Mouse (Mus musculus) sigmoid colon, adult 10 weeks (tissue): ENCODE results near the gene Rtf2. TPM values are rescaled to one million over a fixed set of nuclear protein-coding genes. Genes with fewer than 3 reads are reported as not detected.

Experiments used
- polyA plus RNA-seq: library from polyadenylated mRNA; stranded (reverse); fragments of 350-450 nt; fragmentation: Illumina TruSeq; extraction: RNeasy Lipid Tissue Mini Kit (QIAGEN cat#74804); gene quantifications from one replicate; pipeline ENCODE4 v1.2.3, GENCODE M21; 2014; ENCODE audit warnings: low read depth, low replicate concordance

Rtf2 gene
- polyA plus RNA-seq, result 2.9 TPM

DNA sequence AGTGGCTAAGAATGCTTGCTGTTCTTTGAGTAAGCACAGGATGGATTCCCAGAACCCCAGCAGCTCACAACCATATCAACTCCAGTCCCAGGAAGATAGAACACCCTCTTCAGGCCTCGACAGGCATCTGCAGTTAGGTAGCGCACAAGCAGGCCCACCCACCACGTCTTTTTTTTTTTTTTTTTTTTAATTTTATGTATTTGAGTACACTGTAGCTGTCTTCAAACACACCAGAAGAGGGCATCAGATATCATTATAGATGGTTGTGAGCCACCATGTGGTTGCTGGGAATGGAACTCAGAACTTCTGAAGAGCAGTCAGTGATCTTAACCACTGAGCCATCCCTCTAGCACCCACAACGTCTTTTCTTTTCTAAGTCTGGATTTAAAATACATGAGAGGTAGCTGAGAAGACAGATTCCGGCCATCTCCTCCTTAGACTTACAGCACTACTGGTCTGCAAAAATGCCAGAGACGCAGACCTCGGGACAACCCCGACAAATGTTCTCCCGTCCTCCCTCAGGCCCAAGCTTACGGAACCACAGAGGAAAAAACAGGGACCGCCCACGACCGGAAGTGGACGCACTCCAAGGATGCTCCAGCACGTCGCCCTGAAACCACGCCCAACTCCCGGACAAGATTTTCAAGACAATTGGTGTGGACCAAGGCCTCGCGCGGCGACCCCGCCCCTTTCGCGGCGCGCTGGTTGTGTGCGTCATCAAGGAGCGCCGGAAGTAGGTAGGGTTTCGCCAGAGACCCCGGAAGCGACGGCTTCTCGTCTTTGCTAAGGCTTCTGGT lies at the start of gene Rtf2:
Gene Rtf2, plus strand, starts transcription at position 714 of the 797 bp plus-strand sequence.

DNA sequence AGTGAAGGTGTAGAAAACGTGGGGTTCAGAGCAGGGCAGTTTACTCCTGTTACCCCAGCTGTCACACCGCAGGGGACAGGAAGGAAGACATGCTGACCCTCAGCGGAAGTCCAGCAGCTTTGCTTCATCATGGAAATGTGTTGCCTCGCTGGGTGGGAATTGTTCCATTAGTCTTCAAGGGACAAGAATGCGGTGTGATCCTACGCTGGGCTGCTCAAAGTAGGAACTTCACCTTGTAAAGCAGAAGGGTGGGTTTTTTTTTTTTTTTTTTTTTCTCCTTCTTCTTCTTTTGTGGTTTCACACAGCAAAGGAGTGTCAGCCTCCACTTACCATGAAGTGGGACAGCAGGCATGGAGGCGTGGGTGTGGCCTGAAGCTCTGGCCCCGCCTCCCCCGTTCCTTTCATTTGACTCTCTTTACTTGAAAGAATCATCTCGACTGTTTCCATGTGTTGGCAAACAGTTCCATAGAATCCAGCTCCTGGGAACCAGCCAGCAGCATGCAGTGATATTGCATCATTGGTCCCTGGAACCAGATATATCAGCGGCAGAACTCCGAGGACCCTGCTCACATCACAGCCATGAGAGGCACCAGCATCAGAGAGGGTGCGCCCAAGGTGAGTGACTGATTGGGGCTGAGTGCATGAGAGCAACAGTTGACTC lies 46.8 kb upstream of the Rtf2 start, which contains the start of gene Cass4:
Gene Cass4, plus strand, starts transcription at position 404 of the 661 bp plus-strand sequence.

DNA sequence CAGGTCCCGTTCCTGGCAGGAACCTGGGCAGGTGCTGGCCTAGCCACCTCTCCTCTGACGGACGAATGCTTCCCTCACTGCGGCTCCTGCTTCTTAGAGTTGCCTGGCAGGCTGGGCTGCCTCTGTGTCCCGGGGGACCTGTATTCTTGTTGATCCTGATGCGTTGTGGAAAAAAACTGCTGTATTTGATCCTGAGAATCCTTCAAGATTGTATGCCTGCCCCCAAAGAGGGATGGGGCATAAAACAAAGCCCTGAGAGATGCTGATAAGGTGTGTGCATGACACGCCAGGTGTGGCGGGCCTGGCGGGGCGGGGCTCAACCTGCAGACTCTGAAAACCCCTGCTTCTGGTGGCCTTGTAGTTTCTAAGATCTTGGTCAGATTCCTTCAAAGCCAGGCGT lies 18.1 kb downstream of the Rtf2 start, which contains the start of gene Gcnt7:
Gene Gcnt7, minus strand, starts transcription at position 101 of the 400 bp plus-strand sequence.

DNA sequence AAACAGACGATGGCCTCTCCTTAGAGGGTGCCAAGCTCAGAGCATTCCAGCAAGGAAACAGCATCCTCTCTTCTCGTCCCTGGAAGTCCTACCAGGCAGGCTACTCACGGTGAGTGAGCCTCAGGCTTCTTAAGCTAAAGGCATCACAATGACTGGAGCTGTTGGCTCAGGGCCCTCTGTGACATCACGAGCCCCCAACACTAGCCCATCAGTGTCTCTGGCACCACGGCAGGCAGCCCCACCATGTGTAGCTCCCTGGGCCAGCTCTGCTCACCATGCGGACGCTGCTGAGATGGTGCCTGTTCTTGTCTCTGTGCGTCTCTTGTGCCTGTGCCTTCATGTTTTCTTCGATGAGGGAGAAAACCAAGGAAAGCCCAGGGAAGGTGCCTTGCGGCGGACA lies 32.0 kb downstream of the Rtf2 start, which contains the start of gene Fam209:
Gene Fam209, plus strand, starts transcription at position 203 of the 400 bp plus-strand sequence.

Other genes with a start within 250 kb of the Rtf2 start
- gene Mc3r, start 192.1 kb upstream of the Rtf2 start, polyA plus RNA-seq, result not detected
- gene Fam210b, start 95.0 kb upstream of the Rtf2 start, polyA plus RNA-seq, result 29.0 TPM
- 4.5 TPM for gene Aurka, start 70.0 kb upstream of the Rtf2 start, polyA plus RNA-seq
- 4.5 TPM for gene Cstf1, start 69.9 kb upstream of the Rtf2 start, polyA plus RNA-seq
- 0.54 TPM for gene Cass4, start 46.8 kb upstream of the Rtf2 start, polyA plus RNA-seq
- gene Gcnt7, start 18.0 kb downstream of the Rtf2 start, polyA plus RNA-seq, result not detected
- 0.76 TPM for gene Fam209, start 32.0 kb downstream of the Rtf2 start, polyA plus RNA-seq
- gene Tfap2c, start 109.0 kb downstream of the Rtf2 start, polyA plus RNA-seq, result not detected